Mouse (Mus musculus) olfactory bulb, adult 2 months (tissue): Measurements from ENCODE around the gene Sun1.

Experiments used
- CTCF ChIP-seq: fragments of 200-500 bp; IDR thresholded peaks from 2 replicates; pipeline ENCODE4 v1.5.1; 2012; ENCODE audit warnings: low read depth, mild to moderate bottlenecking, low read length, moderate library complexity; ENCODE audit not compliant: insufficient read depth
- POLR2A ChIP-seq: fragments of 200-500 bp; IDR thresholded peaks from 2 replicates; pipeline ENCODE4 v1.6.1; 2012; ENCODE audit warnings: mild to moderate bottlenecking, low read depth, low read length, moderate library complexity; ENCODE audit not compliant: insufficient read depth

DNA sequence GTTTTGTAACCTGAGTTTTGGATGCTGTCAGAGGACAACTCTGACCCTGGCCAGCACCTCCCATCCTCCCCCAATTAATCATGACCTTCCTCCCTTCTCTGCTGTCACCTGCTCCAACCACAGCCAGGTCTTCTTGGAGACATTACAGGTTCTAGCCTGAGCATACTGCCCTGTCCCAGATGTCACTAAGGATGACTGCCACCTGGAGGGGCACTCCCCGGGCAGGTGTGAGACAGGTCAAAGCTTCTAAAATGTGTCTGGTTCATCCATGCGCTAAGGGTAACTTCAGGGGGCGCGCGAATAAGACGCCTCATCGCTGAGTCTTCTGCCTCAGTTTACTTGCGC lies 51.3 kb downstream of the Sun1 start:
- TF ChIP-seq POLR2A (no peak), CTCF (no peak)
